Mouse (Mus musculus) adrenal gland, postnatal 36 days (tissue): ENCODE data around the gene Dpf1. TPM values are rescaled to one million over a fixed set of nuclear protein-coding genes. Genes with fewer than 3 reads are reported as not detected.

ENCODE experiments used
- DNase-seq, 2 experiments: peaks; one replicate each; pipeline ENCODE4 v3.0.0; 2021; ENCODE audit warnings: mixed read lengths in 1 of 2
- total RNA-seq, 2 experiments: library from RNA; stranded (reverse); gene quantifications; 2 replicates each; pipeline ENCODE4 v1.2.3; 2021

The Dpf1 gene
- total RNA-seq, 2 experiments from 2014 or later = 2.7 to 3.0 TPM

- peak; percentile 68 to 81 for DNase-seq
Observed at GRCm38 (mm10) chr7:29288942-29289638, 14.7 kb upstream of the Dpf1 start, which contains the start of gene Ppp1r14a. Gene Ppp1r14a (plus strand): TSS chr7:29289308.

DNA sequence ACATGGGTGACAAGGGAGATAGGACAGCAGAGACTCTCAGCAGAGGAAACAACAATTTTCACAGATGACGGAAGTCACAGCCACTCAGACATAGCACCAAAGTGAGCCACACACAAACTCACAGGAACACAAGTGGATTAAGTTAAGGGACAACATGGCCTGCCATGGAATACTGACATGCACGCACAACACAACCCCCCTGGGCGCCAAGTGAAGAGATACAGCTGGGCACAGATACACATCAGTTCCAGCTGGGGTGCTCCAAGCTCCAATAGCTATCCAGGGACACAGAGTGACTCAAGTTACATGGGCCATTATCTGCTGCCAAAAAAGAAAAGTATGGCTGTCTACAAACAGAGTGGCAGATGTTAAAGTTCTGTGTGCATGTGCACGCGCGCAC, 13.9 kb upstream of the Dpf1 start:
- DNase-seq = no peak

- no peak for DNase-seq
Observed at GRCm38 (mm10) chr7:29290691-29291485, 12.9 kb upstream of the Dpf1 start.

DNA sequence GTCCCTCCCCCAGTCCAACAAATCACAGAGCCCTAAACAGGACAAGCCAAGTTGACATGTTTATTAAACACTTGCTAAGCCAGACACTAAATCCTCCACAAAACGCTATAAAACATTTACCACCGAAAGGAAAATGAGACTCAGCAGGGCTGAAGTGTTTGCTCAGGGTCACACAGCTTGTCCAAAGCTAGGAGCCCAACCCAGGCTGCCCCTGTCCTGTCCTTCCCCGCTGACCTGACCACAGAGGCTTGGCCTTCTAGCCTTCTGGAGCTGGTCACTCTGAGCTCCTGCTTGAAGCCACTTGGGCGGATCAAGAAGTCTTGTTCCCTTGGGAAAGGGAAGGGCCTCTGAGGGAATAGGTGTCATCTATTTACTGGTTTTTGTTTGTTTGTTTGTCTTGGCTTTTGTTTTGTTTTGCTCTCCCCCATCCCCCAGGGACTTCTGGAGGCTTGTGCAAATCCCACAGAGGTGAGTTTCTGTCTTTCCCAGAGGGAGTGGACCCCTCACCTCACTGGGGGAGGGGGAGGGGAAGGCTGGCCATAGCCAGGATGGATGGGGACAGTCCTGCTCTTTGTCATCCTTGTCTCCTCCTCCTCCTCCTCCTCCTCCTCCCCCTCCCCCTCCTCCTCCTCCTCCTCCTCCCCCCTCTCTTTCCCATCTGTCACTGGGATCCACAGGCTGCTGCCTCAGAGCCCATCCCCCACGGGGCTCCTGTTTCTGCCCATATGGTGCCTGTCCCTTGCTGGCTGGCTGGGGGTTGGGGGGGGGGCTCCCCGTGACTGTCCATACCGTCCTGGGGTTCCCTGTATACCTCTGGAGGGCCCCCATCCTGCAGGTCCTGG, 11.9 kb upstream of the Dpf1 start:
- no peak for DNase-seq

GRCm38 (mm10) chr7:29292458-29293098, 11.2 kb upstream of the Dpf1 start:
- no peak for DNase-seq

- DNase-seq = peak; percentile 15 to 27
Observed at GRCm38 (mm10) chr7:29293131-29294065, 10.4 kb upstream of the Dpf1 start.

DNA sequence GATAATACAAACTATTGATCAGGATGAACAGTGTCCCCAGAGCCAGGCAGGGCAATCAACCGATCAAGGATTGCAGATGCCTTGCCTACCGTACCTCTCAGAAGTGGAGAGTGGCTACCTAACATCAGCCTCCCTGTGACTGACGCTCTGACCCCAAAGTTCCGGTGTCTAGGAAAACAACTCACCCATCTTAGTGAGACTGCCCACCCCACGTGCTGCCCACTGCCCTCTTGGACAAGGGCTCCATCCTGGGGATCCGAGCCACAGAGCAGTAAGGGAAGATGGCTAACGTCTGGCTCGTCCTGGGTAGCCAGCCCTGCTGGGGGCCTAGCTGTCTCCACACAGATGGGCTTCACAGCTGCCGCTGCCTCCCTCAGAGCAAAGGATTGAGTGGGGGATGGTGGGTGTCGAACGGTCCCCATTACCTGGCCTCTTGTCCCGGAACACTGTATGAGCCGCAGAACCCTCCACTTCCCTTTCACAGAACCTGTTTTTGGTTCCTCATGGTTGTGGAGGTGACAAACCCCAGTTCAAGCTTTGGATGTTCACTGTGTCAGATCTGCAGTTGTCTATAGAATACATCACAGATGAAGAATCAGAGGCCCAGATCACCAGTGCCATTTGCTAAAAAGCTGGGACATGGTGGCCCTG, 9.5 kb upstream of the Dpf1 start:
- DNase-seq = no peak

GRCm38 (mm10) chr7:29295861-29296647, 7.7 kb upstream of the Dpf1 start:
- DNase-seq = no peak

GRCm38 (mm10) chr7:29296998-29297397, 6.8 kb upstream of the Dpf1 start:
- DNase-seq = peak; percentile 61 to 68

GRCm38 (mm10) chr7:29301127-29301566, 2.6 kb upstream of the Dpf1 start:
- DNase-seq = peak; percentile 53 to 76

- no peak for DNase-seq
Observed at GRCm38 (mm10) chr7:29302641-29303040, 1.1 kb upstream of the Dpf1 start.

DNA sequence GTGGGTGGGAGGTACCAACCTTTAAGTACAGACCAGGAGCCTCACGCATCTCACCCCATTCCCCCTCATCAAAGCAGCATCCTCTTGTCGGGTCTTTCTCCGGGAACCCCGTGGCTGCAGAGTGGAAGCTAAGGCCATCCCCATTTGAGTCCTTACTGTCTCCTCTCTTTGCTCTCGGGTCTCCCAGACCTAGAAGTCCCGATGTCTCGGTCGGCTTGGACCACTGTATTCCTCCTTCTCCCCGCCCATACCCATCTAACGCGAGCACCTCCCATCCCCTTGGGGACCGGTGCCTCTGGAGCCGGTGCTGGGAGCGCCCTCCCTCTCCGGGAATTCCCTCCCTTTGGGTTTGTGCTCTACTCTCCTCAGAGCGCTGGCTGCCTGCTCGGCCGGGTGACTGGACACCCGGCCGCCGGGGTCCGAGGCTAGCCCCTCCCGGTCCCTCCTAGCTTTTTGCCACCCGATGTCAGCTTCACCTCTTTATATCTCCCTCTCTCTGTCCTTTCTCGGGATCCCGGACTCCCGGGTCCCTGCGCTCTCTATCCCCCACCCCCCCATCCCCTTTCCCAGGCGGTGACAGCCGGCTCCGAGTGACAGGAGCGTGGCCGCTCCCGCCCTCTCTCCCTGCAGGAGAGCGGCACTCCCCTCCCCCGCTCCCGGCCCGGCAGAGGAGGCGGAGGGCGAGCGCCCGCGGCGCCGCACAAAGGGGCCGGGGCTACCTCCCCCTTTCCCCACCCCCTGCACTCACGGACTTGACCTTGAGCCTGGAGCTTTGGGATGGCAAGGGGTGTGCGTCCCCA, 912 bp downstream of the Dpf1 start:
- DNase-seq = no peak

DNA sequence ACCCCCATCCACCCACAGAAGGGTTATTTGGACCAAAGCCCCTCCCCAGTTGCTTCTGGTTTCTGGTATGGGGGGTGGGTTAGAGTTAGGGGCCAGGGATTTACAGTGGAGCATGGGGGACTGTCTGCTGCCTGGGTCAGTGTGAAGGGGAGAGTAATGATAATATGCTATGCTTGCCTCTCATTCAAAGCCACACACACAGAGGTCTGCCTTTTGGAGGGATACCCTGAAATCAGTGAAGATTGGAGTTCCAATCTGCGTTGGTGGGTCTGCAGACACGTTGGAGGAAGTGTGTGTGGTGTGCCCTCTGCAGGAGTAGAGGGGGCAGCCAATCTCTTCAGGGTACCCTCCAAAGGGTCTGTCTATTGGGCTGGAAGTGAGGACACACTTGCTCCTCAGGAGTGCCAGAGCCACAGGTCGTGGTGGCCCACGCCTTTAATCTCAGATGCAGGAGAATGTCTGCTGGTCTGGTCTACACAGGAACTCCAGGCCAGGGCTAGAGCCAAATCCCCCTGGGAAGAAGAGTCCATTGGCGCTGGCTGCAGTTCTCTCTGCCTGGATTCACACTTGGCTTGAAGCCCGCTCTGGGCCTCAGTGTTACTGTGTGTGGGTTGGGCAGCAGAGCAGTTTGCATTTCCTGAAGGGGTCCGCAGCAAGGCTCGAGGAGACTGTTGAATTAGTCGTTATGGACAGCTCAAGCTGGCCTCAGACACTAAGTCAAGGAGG, 1.7 kb downstream of the Dpf1 start:
- no peak for DNase-seq

GRCm38 (mm10) chr7:29306108-29306507, 2.4 kb downstream of the Dpf1 start:
- DNase-seq = no peak

DNA sequence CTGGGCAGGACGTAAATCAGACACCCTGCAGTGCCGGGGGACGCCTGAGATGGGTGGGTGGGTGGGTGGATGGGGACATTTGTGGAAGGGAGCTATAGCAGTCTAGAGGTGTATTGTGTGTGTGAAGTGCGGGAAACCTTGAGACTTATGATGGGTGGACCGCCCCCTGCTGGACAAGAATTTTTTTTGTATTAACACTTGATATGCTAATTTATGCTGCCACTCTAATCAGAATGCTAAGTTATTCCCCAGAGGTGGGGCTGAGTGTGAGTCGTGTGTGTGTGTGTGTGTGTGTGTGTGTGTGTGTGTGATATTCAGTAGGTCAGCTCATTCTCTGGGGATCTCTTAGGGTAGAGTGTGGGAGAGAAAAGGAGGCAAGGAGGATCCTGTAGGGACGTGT, 2.9 kb downstream of the Dpf1 start:
- DNase-seq = no peak

GRCm38 (mm10) chr7:29307350-29308104, 3.8 kb downstream of the Dpf1 start:
- peak; percentile 95 for DNase-seq

GRCm38 (mm10) chr7:29309221-29309721, 5.5 kb downstream of the Dpf1 start:
- DNase-seq = peak; percentile 64 to 69
